Mouse (Mus musculus): ENCODE measurements around the gene Sap30. TPM values are rescaled to one million over a fixed set of nuclear protein-coding genes. Genes with fewer than 3 reads are reported as not detected.
A peak's percentile ranks its signal among the peaks of the same experiment; 100 is the strongest.

The Sap30 gene
- total RNA-seq, 2 experiments from 2014 or later = 12.5 to 13.8 TPM

DNA sequence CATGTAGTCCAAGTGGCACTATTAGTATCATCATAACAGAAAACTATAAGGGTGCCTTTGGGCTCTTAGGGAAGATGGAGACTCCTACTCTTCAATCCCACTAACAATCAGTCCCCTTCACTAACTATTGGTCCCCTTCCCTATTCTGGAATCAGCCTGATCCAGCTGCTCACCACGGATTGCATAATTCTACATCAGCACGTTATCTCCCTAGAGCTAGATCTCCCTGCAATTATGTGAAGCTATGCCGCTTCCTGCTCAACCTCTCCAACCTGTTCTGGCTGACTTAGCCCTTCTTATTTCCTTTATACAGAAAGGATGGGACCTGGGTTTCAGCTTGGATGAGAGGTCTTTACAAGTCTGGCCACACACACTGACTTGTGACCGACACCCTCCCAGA is 44.4 kb downstream of the Sap30 start:
- DNase-seq = no peak
- intact Hi-C loops (cut with DNase I) = no loop called here

DNA sequence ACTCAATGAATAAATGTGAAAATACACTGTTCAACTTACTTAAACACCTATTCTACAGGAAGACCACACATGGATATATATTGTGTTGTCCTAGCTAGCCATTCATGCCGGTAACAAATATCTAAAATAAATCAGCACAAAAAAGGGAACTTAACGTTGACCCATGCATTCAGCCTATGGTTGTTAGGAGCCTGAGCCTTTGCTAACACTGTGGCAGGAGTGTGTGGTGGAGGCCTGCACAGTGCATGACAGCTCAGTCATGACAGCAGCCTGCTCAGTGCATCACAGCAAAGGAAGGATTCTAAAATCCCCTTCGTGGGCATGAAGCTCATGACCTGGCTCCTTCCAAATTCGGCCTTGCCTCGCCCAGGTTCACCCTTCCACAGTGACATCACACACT is 46.1 kb downstream of the Sap30 start:
- no peak for DNase-seq

DNA sequence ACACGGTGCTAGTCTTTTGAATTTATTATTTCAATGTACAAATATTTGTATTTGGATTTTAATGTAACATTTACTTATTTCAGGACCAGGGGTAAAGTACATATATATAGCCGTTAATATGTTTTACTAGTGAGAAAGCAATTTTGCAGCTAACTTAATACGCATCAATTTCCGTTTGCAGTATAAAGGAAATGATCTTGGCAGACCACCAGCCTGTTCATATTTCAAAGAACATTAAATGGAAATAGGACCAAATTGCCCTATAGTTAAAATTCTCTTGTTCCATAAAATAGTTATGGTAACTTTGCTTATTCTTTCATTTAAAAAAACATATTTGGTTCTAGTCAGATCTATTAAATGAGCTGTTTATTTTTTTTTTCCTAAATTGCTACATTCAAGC is 46.5 kb downstream of the Sap30 start:
- no peak for DNase-seq
- intact Hi-C loops (cut with DNase I) = no loop called here

More for the DNA sequence above, 46.1 kb downstream of the Sap30 start:
- intact Hi-C loops (cut with DNase I) = no loop called here

DNA sequence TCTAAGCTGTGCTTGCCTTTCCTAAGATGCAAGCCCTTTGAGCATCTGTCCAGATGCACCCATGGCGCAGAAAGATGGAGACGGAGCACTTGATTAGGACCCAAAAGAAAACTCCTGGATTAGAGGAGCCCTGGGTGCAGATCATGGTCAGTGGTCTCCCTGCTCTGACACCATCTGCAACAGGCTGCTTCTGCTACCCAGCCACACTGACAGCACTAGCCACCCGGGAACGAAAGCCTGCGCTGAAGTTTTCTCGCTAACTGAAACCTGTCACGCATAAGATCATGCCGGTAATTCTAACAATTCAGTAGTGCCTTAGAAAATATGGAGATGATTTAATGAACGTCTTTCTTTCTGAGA is 51.2 kb downstream of the Sap30 start:
- DNase-seq = no peak
- intact Hi-C loops (cut with DNase I) = no loop called here

DNA sequence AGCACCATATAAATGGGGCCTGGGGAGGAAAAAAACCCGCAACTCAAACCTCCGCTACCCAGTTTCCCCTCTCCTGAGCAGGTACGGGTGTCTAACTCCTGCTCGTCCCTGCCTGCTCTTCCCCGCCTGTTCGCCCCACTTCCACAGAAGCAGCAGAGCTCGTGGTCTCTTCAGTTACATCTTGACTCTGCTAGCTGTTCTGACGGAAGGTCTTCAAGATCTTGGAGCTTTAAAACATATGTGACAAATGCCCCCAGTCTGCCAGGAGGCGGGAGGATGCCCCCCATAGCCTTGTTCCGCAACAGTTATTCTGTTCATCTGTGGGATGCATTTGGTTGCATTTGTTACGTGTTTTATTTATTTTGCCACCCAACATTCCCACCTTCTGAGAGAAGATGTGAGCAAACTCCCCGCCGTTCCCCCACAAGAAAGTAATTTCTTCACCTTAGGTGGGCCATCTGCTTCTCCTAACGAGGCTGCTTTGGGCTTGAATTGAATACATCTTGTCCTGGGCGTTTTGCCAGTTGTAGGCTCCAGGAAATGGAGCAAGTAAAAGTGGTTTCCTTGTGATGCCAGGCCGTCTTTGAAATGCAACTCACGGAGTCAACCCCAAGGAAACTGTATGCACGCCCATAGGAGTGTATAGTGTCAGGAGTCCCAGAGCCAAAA is 51.8 kb downstream of the Sap30 start:
- intact Hi-C loops (cut with DNase I) = no loop called here

DNA sequence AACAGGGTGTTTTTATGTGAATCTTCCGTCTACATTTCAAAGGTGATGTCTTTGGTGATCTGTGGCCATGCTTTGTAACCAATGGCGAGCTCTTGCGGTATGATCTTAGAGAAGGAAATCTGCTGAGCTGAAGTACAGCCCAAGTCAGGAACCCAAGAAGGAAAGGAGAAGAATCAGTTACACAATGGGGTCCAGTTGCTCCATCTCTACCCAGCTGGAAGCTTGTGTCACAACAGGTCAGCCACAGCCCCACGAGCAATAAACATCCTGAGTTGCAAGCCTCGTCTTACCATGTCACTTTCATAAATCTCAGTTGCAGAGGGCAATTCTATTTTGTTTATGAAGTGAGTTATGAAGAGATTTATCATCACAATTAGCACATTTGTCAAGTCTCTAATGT is 54.9 kb downstream of the Sap30 start:
- intact Hi-C loops (cut with DNase I) = no loop called here

More for the DNA sequence above, 51.8 kb downstream of the Sap30 start:
- DNase-seq = peak; percentile 77

More for the DNA sequence above, 54.9 kb downstream of the Sap30 start:
- DNase-seq = no peak

Other genes with a start within 250 kb of the Sap30 start
- gene Hand2, start 166.9 kb downstream of the Sap30 start, total RNA-seq (2021) = not detected
- gene Scrg1, start 31.9 kb downstream of the Sap30 start, total RNA-seq (2021) = 10 to 100 TPM; 20.1 to 20.3 TPM
- 10 to 100 TPM; 22.1 to 32.1 TPM for gene Hmgb2, start 24.0 kb upstream of the Sap30 start, total RNA-seq (2021)
- gene Galnt7, start 165.2 kb upstream of the Sap30 start, total RNA-seq (2021) = 10 to 100 TPM; 10.9 to 13.0 TPM